Mouse (Mus musculus) adrenal gland, adult 2 months (tissue): ENCODE results near the gene Atg4c. TPM values are rescaled to one million over a fixed set of nuclear protein-coding genes. Genes with fewer than 3 reads are reported as not detected.

ENCODE experiments used
- DNase-seq: peaks from one replicate; pipeline ENCODE4 v3.0.0; 2021
- polyA plus RNA-seq: library from polyadenylated mRNA; depleted of rRNA; stranded (reverse); fragments of >200 nt; gene quantifications from 2 replicates; pipeline ENCODE4 v1.2.3, GENCODE M21; 2012; rRNA removed
- total RNA-seq, 2 experiments: library from RNA; stranded (reverse); gene quantifications; 2 replicates each; pipeline ENCODE4 v1.2.3; 2021

The Atg4c gene
- total and polyA plus RNA-seq, 3 experiments, result 2.2 to 15.7 (median 11.8) TPM

- DNase-seq, result no peak
Measured at GRCm38 (mm10) chr4:99263191-99263590, 69.5 kb downstream of the Atg4c start.

GRCm38 (mm10) chr4:99263663-99264062 lies 69.9 kb downstream of the Atg4c start:
- no peak for DNase-seq

GRCm38 (mm10) chr4:99266843-99267445 lies 73.2 kb downstream of the Atg4c start:
- no peak for DNase-seq

GRCm38 (mm10) chr4:99272860-99273259 lies 79.1 kb downstream of the Atg4c start:
- no peak for DNase-seq

- no peak for DNase-seq
Measured at GRCm38 (mm10) chr4:99273466-99273865, 79.7 kb downstream of the Atg4c start.

- no peak for DNase-seq
Measured at GRCm38 (mm10) chr4:99273979-99274378, 80.2 kb downstream of the Atg4c start.

- DNase-seq, result no peak
Measured at GRCm38 (mm10) chr4:99278876-99279275, 85.1 kb downstream of the Atg4c start.

GRCm38 (mm10) chr4:99281711-99282110 lies 88.0 kb downstream of the Atg4c start:
- DNase-seq, result no peak

GRCm38 (mm10) chr4:99289286-99289685 lies 95.6 kb downstream of the Atg4c start:
- no peak for DNase-seq

GRCm38 (mm10) chr4:99298676-99299075 lies 104.9 kb downstream of the Atg4c start:
- peak; percentile 41 for DNase-seq

- no peak for DNase-seq
Measured at GRCm38 (mm10) chr4:99304793-99305192, 111.1 kb downstream of the Atg4c start.

Other genes starting within 250 kb of the Atg4c start
- 1 to 10 TPM in 1 of 2 experiments, under 1 TPM in 1; 0.90 to 3.4 TPM for gene Angptl3, start 163.0 kb upstream of the Atg4c start, total RNA-seq
- 0.18 TPM in 2 replicates for gene Angptl3, start 163.0 kb upstream of the Atg4c start, polyA plus RNA-seq
- gene Dock7, start 73.0 kb upstream of the Atg4c start, total RNA-seq, result 10 to 100 TPM; 39.3 to 48.2 TPM
- 12.3 and 14.5 TPM in 2 replicates for gene Dock7, start 73.0 kb upstream of the Atg4c start, polyA plus RNA-seq
- gene Gm12689, start 102.0 kb downstream of the Atg4c start, total RNA-seq, result under 1 TPM; 0.28 to 0.40 TPM
- gene Gm12689, start 102.0 kb downstream of the Atg4c start, polyA plus RNA-seq, result 0.13 and 0.22 TPM in 2 replicates